Mouse (Mus musculus): Measurements from ENCODE around the gene Tmprss11e. TPM values are rescaled to one million over a fixed set of nuclear protein-coding genes. Genes with fewer than 3 reads are reported as not detected.

The Tmprss11e gene
- not detected in 2 replicates for polyA plus RNA-seq (2016; fragmentation: Nextera tagmentation; extraction: Ambion mirVana)

DNA sequence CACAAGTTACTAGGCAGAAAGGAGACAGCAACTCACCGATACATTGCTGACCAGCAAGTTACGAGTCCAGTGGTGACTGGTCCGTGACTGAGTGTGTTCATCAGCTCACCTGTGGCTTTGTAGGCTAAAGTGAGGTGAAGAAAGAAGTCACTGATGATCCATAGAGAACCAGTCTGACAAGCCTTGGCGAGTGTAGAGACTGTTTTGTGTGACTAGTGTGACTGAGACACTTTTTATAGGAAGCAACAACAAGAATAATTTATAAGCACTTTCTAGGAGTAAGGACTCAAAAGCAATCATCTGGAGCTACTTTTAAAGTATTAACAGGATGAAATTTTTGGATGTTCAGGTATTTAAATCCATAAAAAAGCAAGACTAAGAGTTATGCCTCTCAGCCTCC, at the start of gene Tmprss11e:
Gene Tmprss11e (minus strand): TSS at position 101 of the 400 bp plus-strand sequence.
- Histone ChIP-seq H3K4me3 (no peak within 1 kb of the TSS), H3K36me3 (no peaks in the 10 kb centered on the region), H3K27ac (no peak within 1 kb of the TSS), H3K27me3 (ENCODE audit: low read depth, poor library complexity, severe bottlenecking) (no peaks in the 10 kb centered on the region), H3K9me3 (replicated peaks) (no peaks in the 10 kb centered on the region), H3K4me1 (no peaks in the 10 kb centered on the region)
- DNase-seq (ENCODE audit: low spot score), result no peak
- 91% methylated on average over 4 of the region's 4 CpGs for WGBS

- Histone ChIP-seq H3K9me3 (replicated peaks) (no peaks in the 10 kb centered on the region), H3K27me3 (ENCODE audit: low read depth, poor library complexity, severe bottlenecking) (no peaks in the 10 kb centered on the region), H3K36me3 (no peaks in the 10 kb centered on the region), H3K4me3 (no peak overlapping the region), H3K4me1 (no peaks in the 10 kb centered on the region), H3K27ac (no peak overlapping the region)
- 79% methylated on average over 8 of the region's 8 CpGs for WGBS
- no peak for DNase-seq (ENCODE audit: low spot score)
Observed at GRCm38 (mm10) chr5:86792807-86793206, 47.2 kb upstream of the Tmprss11e start.

DNA sequence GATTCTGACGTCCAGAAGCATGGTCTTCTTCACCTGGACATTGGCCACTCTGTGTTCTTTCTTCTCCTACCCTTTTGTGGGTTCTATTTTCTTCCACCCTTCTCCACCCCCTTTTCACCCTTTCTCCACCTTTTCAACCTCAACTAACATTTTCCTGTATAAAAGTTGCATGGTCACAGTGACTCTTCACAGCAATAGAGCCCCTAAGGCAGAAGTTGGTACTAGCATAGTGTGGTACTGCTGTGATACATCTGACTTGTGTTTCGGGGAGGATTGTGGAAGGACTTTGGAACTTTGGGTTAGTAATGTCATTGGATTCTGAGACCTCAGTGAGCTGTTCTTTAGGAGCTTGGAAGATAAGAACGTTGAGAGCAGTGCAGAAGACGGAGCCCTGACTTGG, 46.6 kb upstream of the Tmprss11e start:
- Histone ChIP-seq H3K27me3 (ENCODE audit: low read depth, poor library complexity, severe bottlenecking) (no peaks in the 10 kb centered on the region), H3K4me3 (no peak overlapping the region), H3K36me3 (no peaks in the 10 kb centered on the region), H3K4me1 (no peaks in the 10 kb centered on the region), H3K27ac (no peak overlapping the region), H3K9me3 (replicated peaks) (no peaks in the 10 kb centered on the region)
- WGBS, result 74% methylated on average over 4 of the region's 4 CpGs
- no peak for DNase-seq (ENCODE audit: low spot score)

- Histone ChIP-seq H3K27me3 (ENCODE audit: low read depth, poor library complexity, severe bottlenecking) (no peaks in the 10 kb centered on the region), H3K4me1 (no peaks in the 10 kb centered on the region), H3K36me3 (no peaks in the 10 kb centered on the region), H3K27ac (no peak overlapping the region), H3K9me3 (replicated peaks) (no peaks in the 10 kb centered on the region), H3K4me3 (no peak overlapping the region)
- DNase-seq (ENCODE audit: low spot score), result no peak
- WGBS, result 64% methylated on average over 2 of the region's 2 CpGs
Observed at GRCm38 (mm10) chr5:86789954-86790353, 44.3 kb upstream of the Tmprss11e start.

- H3K9me3 ChIP-seq (replicated peaks), result no peaks in the 10 kb centered on the region
- peaks cover 18% of the 10 kb centered on the region for H3K4me1 ChIP-seq
- no peak for DNase-seq (ENCODE audit: low spot score)
- no peaks in the 10 kb centered on the region for H3K27me3 ChIP-seq (ENCODE audit: low read depth, poor library complexity, severe bottlenecking)
- H3K36me3 ChIP-seq, result no peaks in the 10 kb centered on the region
- H3K27ac ChIP-seq, result no peak overlapping the region
- no peak overlapping the region for H3K4me3 ChIP-seq
- WGBS, result 37% methylated on average over 1 of the region's 1 CpGs
Observed at GRCm38 (mm10) chr5:86786798-86787197, 41.2 kb upstream of the Tmprss11e start.

DNA sequence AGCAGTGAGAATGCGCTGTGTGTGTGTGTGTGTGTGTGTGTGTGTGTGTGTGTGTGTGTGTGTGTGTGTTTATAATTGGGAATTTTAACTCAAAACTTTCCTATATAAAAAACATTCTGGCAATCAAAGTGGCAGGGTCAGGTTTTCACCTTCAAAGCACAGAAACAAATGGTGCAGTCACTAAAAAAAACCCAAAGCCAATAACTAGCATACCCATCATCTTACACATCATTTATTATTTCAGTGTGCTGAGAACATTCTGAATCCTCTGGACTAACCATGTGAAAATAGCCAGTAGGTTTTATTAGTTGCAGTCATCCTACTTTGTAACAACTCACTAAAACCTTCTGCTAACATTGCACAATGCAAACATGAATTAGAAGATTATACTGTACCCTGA, 38.6 kb upstream of the Tmprss11e start:
- no peaks in the 10 kb centered on the region for H3K27me3 ChIP-seq (ENCODE audit: low read depth, poor library complexity, severe bottlenecking)
- no peaks in the 10 kb centered on the region for H3K9me3 ChIP-seq (replicated peaks)
- no peak overlapping the region for H3K27ac ChIP-seq
- no peak overlapping the region for H3K4me3 ChIP-seq
- H3K36me3 ChIP-seq, result no peaks in the 10 kb centered on the region
- 89% methylated on average over 1 of the region's 1 CpGs for WGBS
- DNase-seq (ENCODE audit: low spot score), result no peak
- H3K4me1 ChIP-seq, result peaks cover 18% of the 10 kb centered on the region

- DNase-seq (ENCODE audit: low spot score), result no peak
- H3K9me3 ChIP-seq (replicated peaks), result no peaks in the 10 kb centered on the region
- no peaks in the 10 kb centered on the region for H3K36me3 ChIP-seq
- WGBS, result 57% methylated on average over 8 of the region's 8 CpGs
- no peak overlapping the region for H3K27ac ChIP-seq
- H3K27me3 ChIP-seq (ENCODE audit: low read depth, poor library complexity, severe bottlenecking), result no peaks in the 10 kb centered on the region
- no peak overlapping the region for H3K4me3 ChIP-seq
- peaks cover 18% of the 10 kb centered on the region for H3K4me1 ChIP-seq
Observed at GRCm38 (mm10) chr5:86783059-86783458, 37.4 kb upstream of the Tmprss11e start.

DNA sequence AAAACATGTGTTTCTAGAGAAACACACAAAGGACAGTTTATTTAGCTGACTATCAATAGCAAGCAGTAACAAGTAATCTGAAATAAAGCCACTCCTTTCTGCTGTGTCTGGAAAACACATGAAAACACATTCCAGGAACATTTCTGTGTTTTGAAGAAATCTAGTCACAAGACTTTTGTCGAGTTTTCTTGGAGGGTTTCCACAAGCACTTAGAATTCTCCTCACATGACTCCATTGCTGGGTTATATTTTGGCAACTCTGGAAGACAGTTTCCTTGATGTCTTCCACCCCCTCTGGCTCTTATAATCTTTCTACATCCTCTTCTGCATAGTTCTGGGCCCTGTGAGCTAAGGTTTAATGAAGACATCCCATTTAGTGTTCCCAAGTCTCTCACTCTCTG, 32.9 kb upstream of the Tmprss11e start:
- Histone ChIP-seq H3K27ac (no peak overlapping the region), H3K4me3 (no peak overlapping the region), H3K9me3 (replicated peaks) (no peaks in the 10 kb centered on the region), H3K27me3 (ENCODE audit: low read depth, poor library complexity, severe bottlenecking) (no peaks in the 10 kb centered on the region), H3K36me3 (no peaks in the 10 kb centered on the region), H3K4me1 (peaks cover 10% of the 10 kb centered on the region)
- DNase-seq (ENCODE audit: low spot score), result no peak
- WGBS, result 81% methylated on average over 1 of the region's 1 CpGs

GRCm38 (mm10) chr5:86776941-86777340, 31.3 kb upstream of the Tmprss11e start:
- Histone ChIP-seq H3K4me1 (no peaks in the 10 kb centered on the region), H3K4me3 (no peak overlapping the region), H3K9me3 (replicated peaks) (no peaks in the 10 kb centered on the region), H3K36me3 (no peaks in the 10 kb centered on the region), H3K27ac (no peak overlapping the region), H3K27me3 (ENCODE audit: low read depth, poor library complexity, severe bottlenecking) (no peaks in the 10 kb centered on the region)
- DNase-seq (ENCODE audit: low spot score), result no peak
- WGBS, result 91% methylated on average over 5 of the region's 5 CpGs

- Histone ChIP-seq H3K4me1 (no peaks in the 10 kb centered on the region), H3K27me3 (ENCODE audit: low read depth, poor library complexity, severe bottlenecking) (no peaks in the 10 kb centered on the region), H3K27ac (no peak overlapping the region), H3K4me3 (no peak overlapping the region), H3K36me3 (no peaks in the 10 kb centered on the region), H3K9me3 (replicated peaks) (no peaks in the 10 kb centered on the region)
- no peak for DNase-seq (ENCODE audit: low spot score)
Observed at GRCm38 (mm10) chr5:86771010-86771409, 25.4 kb upstream of the Tmprss11e start.

DNA sequence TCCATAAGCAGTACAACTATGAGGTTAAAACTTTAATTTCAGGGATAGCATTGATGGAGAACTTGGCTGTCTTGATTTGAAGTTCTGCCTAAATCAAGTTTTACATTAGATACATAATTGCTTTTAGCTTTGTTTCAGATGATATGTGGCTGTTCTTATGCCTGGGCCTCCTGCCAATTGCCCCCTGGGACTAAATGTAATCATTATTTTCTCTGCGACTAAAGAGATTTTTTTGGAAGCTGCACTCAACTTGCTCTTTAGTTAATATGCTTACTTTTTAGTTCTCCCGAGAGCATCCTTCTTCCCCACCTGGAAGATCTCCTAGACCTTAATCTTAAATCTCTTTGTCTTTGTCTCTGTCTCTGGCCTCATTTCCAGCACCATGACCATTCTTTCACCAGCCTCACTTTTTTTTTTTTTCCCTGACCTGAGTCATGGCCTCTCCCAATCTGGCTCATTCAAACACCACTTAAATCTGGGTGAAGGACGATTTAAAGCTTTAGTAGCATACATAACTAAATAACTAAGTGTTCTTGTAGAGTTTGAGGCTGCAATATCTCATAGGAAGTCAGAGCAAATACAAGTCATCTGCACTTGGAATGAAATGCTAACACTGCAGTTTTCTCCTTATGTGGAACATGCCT, 23.5 kb upstream of the Tmprss11e start:
- H3K9me3 ChIP-seq (replicated peaks), result no peaks in the 10 kb centered on the region
- no peaks in the 10 kb centered on the region for H3K4me1 ChIP-seq
- H3K4me3 ChIP-seq, result no peak overlapping the region
- H3K27ac ChIP-seq, result no peak overlapping the region
- H3K27me3 ChIP-seq (ENCODE audit: low read depth, poor library complexity, severe bottlenecking), result no peaks in the 10 kb centered on the region
- WGBS, result 83% methylated on average over 3 of the region's 3 CpGs
- no peaks in the 10 kb centered on the region for H3K36me3 ChIP-seq
- DNase-seq (ENCODE audit: low spot score), result no peak

DNA sequence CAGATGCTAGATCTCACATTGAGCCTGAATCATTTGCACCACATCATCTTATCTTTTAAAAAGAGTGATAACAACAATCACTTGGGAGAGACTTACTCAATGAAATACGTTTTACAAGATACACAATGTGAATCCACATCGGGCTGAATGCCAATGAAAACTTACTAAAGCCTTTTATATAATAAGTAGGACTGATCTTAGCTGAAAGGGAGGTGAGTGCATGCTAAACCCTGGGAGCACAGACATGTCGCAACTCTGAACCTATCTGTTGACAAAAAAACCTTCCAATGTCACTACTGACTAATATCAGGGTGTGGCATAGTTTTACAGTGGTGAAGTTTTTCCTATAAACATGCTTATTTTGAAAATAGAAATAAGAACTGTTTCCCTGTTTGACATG, 2.8 kb downstream of the Tmprss11e start:
- H3K36me3 ChIP-seq, result no peaks in the 10 kb centered on the region
- no peak overlapping the region for H3K27ac ChIP-seq
- no peaks in the 10 kb centered on the region for H3K4me1 ChIP-seq
- no peaks in the 10 kb centered on the region for H3K27me3 ChIP-seq (ENCODE audit: low read depth, poor library complexity, severe bottlenecking)
- no peak overlapping the region for H3K4me3 ChIP-seq
- 85% methylated on average over 3 of the region's 3 CpGs for WGBS
- DNase-seq (ENCODE audit: low spot score), result no peak
- H3K9me3 ChIP-seq (replicated peaks), result no peaks in the 10 kb centered on the region

DNA sequence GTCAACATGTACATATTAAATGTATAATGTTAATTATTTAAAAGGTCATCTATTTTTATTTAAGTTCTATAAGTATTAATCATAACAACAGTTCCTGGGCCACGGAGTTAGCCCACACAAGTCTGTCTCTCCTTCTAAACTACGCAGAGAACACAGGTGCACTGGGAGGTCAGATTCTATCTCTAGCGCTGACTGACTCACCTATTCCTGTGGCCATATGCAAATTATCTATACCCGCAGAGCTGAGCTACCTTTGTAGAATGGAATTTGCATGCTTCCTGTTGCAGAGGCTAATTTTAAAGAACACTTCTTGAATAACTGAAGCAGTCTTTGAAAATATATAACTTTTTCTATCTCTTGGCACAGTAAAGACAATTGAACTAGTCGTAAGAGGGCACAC, 4.5 kb downstream of the Tmprss11e start:
- Histone ChIP-seq H3K27ac (no peak overlapping the region), H3K36me3 (no peaks in the 10 kb centered on the region), H3K4me3 (no peak overlapping the region), H3K27me3 (ENCODE audit: low read depth, poor library complexity, severe bottlenecking) (no peaks in the 10 kb centered on the region), H3K4me1 (no peaks in the 10 kb centered on the region), H3K9me3 (replicated peaks) (no peaks in the 10 kb centered on the region)
- WGBS, result 86% methylated on average over 5 of the region's 5 CpGs
- DNase-seq (ENCODE audit: low spot score), result no peak

DNA sequence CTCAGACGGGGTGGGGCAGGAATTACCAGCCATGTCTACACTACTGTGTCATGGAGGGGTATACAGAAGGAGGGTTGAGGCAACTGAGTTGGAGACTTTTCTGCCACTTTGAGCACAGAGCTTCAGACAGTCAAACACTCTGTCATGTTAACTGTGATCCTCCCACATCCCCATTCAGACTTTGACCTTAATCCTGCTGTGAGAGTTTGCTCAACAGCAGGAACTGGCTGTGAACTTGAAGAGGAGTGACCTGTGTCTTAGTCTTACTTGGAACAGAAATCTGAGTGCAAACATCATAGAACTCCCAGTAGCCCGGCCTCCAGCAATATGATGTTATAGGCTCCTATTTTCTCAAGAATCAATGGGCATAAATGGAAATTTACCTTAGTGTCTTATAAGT, 9.8 kb downstream of the Tmprss11e start:
- no peak overlapping the region for H3K4me3 ChIP-seq
- H3K36me3 ChIP-seq, result no peaks in the 10 kb centered on the region
- WGBS, result 87% methylated on average over 2 of the region's 2 CpGs
- no peaks in the 10 kb centered on the region for H3K9me3 ChIP-seq (replicated peaks)
- no peaks in the 10 kb centered on the region for H3K4me1 ChIP-seq
- no peak for DNase-seq (ENCODE audit: low spot score)
- H3K27ac ChIP-seq, result no peak overlapping the region
- H3K27me3 ChIP-seq (ENCODE audit: low read depth, poor library complexity, severe bottlenecking), result no peaks in the 10 kb centered on the region

Measured in limb, embryonic 10.5 days (tissue).